Mouse (Mus musculus) lung, postnatal 0 days (tissue): ENCODE data around the gene Olfr49. TPM values are rescaled to one million over a fixed set of nuclear protein-coding genes. Genes with fewer than 3 reads are reported as not detected.

Experiments
- ATAC-seq: fragments of 200-750 bp; cut with Nextera tagmentation; 2 replicates; pipeline ENCODE4 v1.8.0; 2017; ENCODE audit warnings: moderate library complexity
- DNase-seq: peaks from one replicate; pipeline ENCODE4 v3.0.0-alpha.2; 2016; ENCODE audit warnings: low spot score
- H3K27ac ChIP-seq: fragments of 300-500 bp; sonication (generic); 2 replicates; pipeline ENCODE4 v1.5.1; 2014; ENCODE audit warnings: antibody characterized with exemption, mild to moderate bottlenecking, low read length, mixed read lengths
- H3K27me3 ChIP-seq: fragments of 300-500 bp; sonication (generic); replicated peaks from 2 replicates; pipeline ENCODE4 v1.6.1; 2014; ENCODE audit warnings: low read length, mixed read lengths; ENCODE audit not compliant: insufficient read depth
- H3K36me3 ChIP-seq: fragments of 300-500 bp; sonication (generic); 2 replicates; pipeline ENCODE4 v1.6.1; 2014; ENCODE audit warnings: low read length, mixed read lengths; ENCODE audit not compliant: insufficient read depth
- H3K4me1 ChIP-seq: fragments of 300-500 bp; sonication (generic); 2 replicates; pipeline ENCODE4 v1.6.1; 2014; ENCODE audit warnings: antibody characterized with exemption, low read depth, low read length, mixed read lengths; ENCODE audit not compliant: insufficient read depth
- H3K4me2 ChIP-seq: fragments of 300-500 bp; sonication (generic); replicated peaks from 2 replicates; pipeline ENCODE4 v1.6.1; 2014; ENCODE audit warnings: low read depth, mild to moderate bottlenecking, low read length, moderate library complexity, mixed read lengths
- H3K4me3 ChIP-seq: fragments of 300-500 bp; sonication (generic); 2 replicates; pipeline ENCODE4 v1.5.1; 2014; ENCODE audit warnings: low read depth, low read length
- H3K9ac ChIP-seq: fragments of 300-500 bp; sonication (generic); replicated peaks from 2 replicates; pipeline ENCODE4 v1.6.1; 2014; ENCODE audit warnings: low read depth, mild to moderate bottlenecking
- H3K9me3 ChIP-seq: fragments of 300-500 bp; sonication (generic); 2 replicates; pipeline ENCODE4 v1.6.1; 2016; ENCODE audit warnings: low read length, mixed read lengths
- CTCF ChIP-seq: IDR thresholded peaks from 2 replicates; pipeline ENCODE4 v1.5.1; 2016; ENCODE audit warnings: antibody characterized with exemption, mild to moderate bottlenecking
- EP300 ChIP-seq: IDR thresholded peaks from 2 replicates; pipeline ENCODE4 v1.6.1; 2016; ENCODE audit warnings: antibody characterized with exemption, mild to moderate bottlenecking, control low read depth
- WGBS: fragments of 180-500 bp; shearing (Covaris S2); extraction: QIAGEN DNeasy Blood & Tissue Kit; methylation state at CpG from one replicate; pipeline ENCODE4 v1.1.7; 2014; 5-methylcytosine and 5-hydroxymethylcytosine counted together
- polyA plus RNA-seq: library from polyadenylated mRNA; unstranded; fragments of >200 nt; fragmentation: Nextera tagmentation; extraction: Ambion mirVana; gene quantifications from 2 replicates; pipeline ENCODE4 v1.2.1, GENCODE M21; 2015

Gene Olfr49
- 0.04 TPM in 2 replicates for polyA plus RNA-seq

GRCm38 (mm10) chr14:54284839-54285238 is at the start of gene Olfr49:
Gene Olfr49 (minus strand): TSS chr14:54284939.
- no peak within 1 kb of the TSS for H3K27ac ChIP-seq
- H3K4me1 ChIP-seq = no peaks in the 10 kb centered on the region
- no peak within 1 kb of the TSS for H3K4me2 ChIP-seq
- H3K27me3 ChIP-seq = no peaks in the 10 kb centered on the region
- no peaks in the 10 kb centered on the region for H3K9me3 ChIP-seq
- no peak for TF ChIP-seq CTCF
- TF ChIP-seq EP300 = no peak
- WGBS = 70% methylated on average over 1 of the region's 1 CpGs
- H3K36me3 ChIP-seq = no peaks in the 10 kb centered on the region
- H3K4me3 ChIP-seq = no peak within 1 kb of the TSS
- DNase-seq (no peak), ATAC-seq (no peak)
- no peak within 1 kb of the TSS for H3K9ac ChIP-seq

DNA sequence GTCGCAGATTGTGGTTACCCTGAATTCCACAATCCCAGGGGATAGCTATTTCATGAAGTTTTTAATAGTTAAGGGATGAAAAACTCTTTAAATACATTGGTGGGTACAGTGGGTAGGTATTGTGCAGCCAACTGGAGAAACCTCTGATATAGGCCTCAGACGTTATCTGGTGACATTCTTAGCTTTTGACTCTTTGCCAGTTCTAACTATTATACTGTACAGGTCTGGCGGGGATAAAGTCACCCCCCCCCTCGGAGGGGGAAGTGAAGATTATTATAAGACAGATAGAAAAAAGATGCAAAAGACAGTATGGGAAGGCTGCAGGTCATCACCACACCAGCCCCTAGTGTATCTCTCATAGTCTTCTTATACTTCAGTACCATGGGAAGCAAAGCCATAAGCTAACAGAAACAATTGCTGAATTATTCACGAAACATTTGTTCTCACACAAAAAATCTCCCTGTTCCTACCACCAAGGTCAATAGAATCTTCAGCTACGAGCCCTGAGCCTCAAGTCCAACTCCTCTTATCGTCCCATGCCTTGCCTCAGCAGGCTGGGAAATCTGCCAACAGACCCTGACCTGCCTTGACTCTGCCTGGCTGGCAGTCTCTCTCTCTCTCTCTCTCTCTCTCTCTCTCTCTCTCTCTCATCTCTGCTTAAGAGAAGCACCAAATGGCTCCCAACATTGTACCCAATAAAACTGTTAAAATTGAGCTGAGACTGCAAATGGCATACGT is 48.9 kb upstream of the Olfr49 start:
- DNase-seq = no peak
- 35% methylated on average over 8 of the region's 8 CpGs for WGBS

DNA sequence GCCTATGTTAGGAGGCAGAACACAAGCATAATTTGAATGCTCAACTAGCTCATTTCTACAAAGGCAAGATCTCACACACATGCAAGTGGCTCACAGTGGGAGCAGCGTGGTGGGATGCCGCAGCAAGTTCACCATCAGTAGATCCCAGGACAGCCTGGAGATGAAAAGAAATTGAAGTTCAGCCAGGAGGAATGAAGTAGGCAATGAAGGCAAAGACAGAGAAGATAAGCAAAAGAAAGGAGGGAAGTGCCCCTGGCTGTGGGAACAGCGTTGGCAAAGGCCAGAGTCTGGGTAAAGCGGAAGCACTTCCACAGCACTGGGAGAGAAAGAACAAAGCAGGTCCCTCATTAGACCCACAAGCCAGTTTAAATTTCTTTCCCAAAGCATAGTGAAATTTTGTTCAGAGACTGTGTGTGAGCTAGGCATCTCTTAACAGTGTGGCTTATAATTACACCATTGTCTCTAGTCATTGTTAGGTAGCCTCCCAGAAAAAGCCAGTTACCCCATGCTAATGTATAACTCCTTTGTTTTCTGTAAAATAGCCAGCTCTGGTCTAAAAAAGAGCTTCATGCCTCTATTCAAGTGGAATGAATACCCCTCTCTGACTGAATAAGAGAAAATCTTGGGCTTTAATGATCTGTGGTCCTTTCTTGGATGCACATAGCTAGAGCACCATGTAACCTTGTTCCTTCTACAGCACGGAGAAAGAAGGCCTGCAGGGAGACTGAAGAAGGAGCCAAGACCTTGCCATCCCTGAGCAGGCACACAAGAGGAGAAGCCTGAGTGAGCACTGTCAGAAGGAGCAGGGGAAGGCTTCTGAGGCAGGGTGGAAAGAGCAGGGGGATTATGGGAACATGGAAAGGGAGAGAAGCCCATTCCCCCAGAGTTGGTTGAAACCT is 47.7 kb upstream of the Olfr49 start:
- no peak overlapping the region for H3K27ac ChIP-seq
- TF ChIP-seq EP300 = no peak
- TF ChIP-seq CTCF = no peak
- WGBS = 78% methylated on average over 5 of the region's 5 CpGs
- H3K4me2 ChIP-seq = no peak overlapping the region
- no peaks in the 10 kb centered on the region for H3K27me3 ChIP-seq
- DNase-seq (no peak), ATAC-seq (no peak)
- no peaks in the 10 kb centered on the region for H3K36me3 ChIP-seq
- no peaks in the 10 kb centered on the region for H3K9me3 ChIP-seq
- H3K9ac ChIP-seq = no peak overlapping the region
- H3K4me3 ChIP-seq = no peak overlapping the region
- H3K4me1 ChIP-seq = no peaks in the 10 kb centered on the region

More for the DNA sequence above, 48.9 kb upstream of the Olfr49 start:
- no peaks in the 10 kb centered on the region for H3K4me1 ChIP-seq
- H3K4me3 ChIP-seq = no peak overlapping the region
- no peak overlapping the region for H3K4me2 ChIP-seq
- H3K9ac ChIP-seq = no peak overlapping the region
- H3K27me3 ChIP-seq = no peaks in the 10 kb centered on the region
- no peaks in the 10 kb centered on the region for H3K36me3 ChIP-seq
- ATAC-seq = no peak
- no peak overlapping the region for H3K27ac ChIP-seq
- H3K9me3 ChIP-seq = no peaks in the 10 kb centered on the region
- TF ChIP-seq CTCF = no peak
- TF ChIP-seq EP300 = no peak

GRCm38 (mm10) chr14:54331178-54331577 is 46.4 kb upstream of the Olfr49 start:
- H3K4me2 ChIP-seq = no peak overlapping the region
- H3K36me3 ChIP-seq = no peaks in the 10 kb centered on the region
- no peaks in the 10 kb centered on the region for H3K9me3 ChIP-seq
- no peaks in the 10 kb centered on the region for H3K27me3 ChIP-seq
- WGBS = 85% methylated on average over 1 of the region's 1 CpGs
- no peaks in the 10 kb centered on the region for H3K4me1 ChIP-seq
- no peak overlapping the region for H3K27ac ChIP-seq
- DNase-seq (no peak), ATAC-seq (no peak)
- no peak overlapping the region for H3K4me3 ChIP-seq
- TF ChIP-seq EP300 (no peak), CTCF (no peak)
- no peak overlapping the region for H3K9ac ChIP-seq

DNA sequence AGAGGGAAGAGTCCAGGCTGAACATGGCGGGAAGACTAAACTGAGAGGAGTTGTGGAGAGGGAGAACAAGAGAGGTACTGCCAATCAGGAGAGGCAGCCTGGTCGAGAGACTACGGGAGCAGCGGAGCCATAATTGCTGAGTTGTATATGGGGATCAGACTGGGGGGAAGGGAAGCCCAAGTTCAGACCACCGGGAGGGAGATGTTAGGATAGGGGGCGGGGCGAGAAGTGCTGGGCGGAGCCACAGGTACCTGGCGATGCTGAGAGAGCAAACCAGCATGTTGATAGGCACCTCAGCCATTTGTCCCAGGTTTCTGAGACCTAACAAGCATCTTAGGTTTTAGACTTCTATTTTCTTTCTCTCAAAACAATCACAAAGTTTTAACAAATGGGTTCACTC is 44.5 kb upstream of the Olfr49 start:
- DNase-seq (no peak), ATAC-seq (no peak)
- 37% methylated on average over 9 of the region's 9 CpGs for WGBS
- H3K4me1 ChIP-seq = no peaks in the 10 kb centered on the region
- no peaks in the 10 kb centered on the region; the same call in 1 of the 2 replicates for H3K9me3 ChIP-seq
- no peaks in the 10 kb centered on the region for H3K36me3 ChIP-seq
- no peak overlapping the region for H3K9ac ChIP-seq
- TF ChIP-seq CTCF (no peak), EP300 (no peak)
- H3K27me3 ChIP-seq = no peaks in the 10 kb centered on the region
- H3K4me2 ChIP-seq = no peak overlapping the region
- no peak overlapping the region for H3K4me3 ChIP-seq
- H3K27ac ChIP-seq = no peak overlapping the region

DNA sequence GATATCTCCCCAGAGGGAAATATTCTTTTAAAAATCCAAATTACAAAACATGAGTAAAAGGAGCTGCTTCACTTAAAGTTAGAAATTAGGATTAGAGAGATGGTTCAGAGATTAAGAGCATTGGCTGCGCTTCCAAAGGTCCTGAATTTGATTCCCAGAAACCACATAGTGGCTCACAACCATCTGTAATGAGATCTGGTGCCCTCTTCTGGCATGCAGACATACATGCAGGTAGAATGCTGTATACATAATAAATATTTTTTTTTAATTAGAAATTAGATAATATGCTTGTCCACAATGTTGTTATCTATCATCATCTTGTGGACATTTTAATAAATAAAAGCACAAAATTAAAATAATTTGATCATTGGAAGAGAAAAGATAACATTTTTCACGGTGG is 43.8 kb upstream of the Olfr49 start:
- TF ChIP-seq CTCF (peak; percentile 49), EP300 (no peak)
- H3K9ac ChIP-seq = no peak overlapping the region
- H3K27me3 ChIP-seq = no peaks in the 10 kb centered on the region
- no peak overlapping the region for H3K4me3 ChIP-seq
- no peaks in the 10 kb centered on the region; the same call in 1 of the 2 replicates for H3K9me3 ChIP-seq
- ATAC-seq = no peak
- no peaks in the 10 kb centered on the region for H3K4me1 ChIP-seq
- no peaks in the 10 kb centered on the region for H3K36me3 ChIP-seq
- no peak overlapping the region for H3K27ac ChIP-seq
- no peak overlapping the region for H3K4me2 ChIP-seq
- no peak for DNase-seq
- 83% methylated on average over 2 of the region's 2 CpGs for WGBS
